Mouse (Mus musculus): ENCODE data around the gene Gm28053. TPM values are rescaled to one million over a fixed set of nuclear protein-coding genes. Genes with fewer than 3 reads are reported as not detected.
"Not testable (repeated sequence)": the region's sequence is repeated elsewhere in the genome, so short reads cannot be mapped to it uniquely, and the experiment has no call there.

Gene Gm28053
- 1 to 10 TPM in 1 of 4 experiments, not detected in 3; 2.3 TPM for total RNA-seq (2022)

DNA sequence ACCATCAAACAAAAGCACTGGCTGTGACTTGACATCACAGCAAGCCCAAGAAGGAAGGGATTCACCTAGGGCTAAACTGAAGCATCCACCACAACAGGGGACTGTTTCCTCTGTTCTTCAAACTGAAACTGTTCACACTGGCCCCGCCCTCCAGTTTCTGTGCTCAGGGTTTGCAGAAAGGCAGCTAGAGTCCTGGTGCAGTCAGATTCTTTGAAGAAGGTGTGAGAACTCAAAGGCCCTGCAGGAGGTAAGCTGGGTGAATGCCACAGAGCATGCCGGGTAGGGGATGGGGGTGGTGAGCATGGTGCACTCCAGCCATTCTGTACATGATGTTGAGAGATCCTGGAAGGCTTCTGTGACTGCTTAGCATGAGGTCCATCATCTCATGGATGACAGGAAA, at the start of gene Gm28053, which contains the start of gene Gimap7:
TSS of gene Gm28053 (plus strand) at position 153 of the 400 bp plus-strand sequence.
TSS of gene Gimap7 (plus strand) at position 167 of the 400 bp plus-strand sequence.
- no peak for DNase-seq (ENCODE audit: low spot score in 2 of 2)

DNA sequence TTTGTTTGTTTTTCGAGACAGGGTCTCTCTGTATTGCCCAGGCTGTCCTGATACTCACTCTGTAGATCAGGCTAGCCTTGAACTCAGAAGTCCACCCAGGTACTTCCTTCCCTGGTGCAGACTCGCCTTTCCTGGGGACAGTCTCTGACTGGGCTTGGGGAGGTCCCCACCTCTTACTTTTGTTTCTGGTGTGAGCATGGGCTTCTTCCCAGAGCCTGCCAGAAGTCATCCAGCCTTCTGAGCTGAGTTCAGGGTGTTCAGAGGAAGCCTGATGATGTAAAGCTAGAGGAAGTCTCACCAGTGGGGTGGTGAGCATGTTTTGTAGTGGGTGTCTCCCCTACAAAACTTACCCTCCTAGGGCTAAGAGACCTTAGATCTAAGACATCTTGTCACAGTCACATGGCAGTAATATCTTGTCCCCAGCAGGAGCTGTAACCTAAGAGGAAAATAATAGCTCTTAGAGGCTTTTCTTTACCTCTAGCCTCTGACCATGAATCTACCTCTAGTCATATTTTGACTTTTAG, 48.9 kb upstream of the Gm28053 start:
- no peak for DNase-seq (ENCODE audit: low spot score in 2 of 2)

DNA sequence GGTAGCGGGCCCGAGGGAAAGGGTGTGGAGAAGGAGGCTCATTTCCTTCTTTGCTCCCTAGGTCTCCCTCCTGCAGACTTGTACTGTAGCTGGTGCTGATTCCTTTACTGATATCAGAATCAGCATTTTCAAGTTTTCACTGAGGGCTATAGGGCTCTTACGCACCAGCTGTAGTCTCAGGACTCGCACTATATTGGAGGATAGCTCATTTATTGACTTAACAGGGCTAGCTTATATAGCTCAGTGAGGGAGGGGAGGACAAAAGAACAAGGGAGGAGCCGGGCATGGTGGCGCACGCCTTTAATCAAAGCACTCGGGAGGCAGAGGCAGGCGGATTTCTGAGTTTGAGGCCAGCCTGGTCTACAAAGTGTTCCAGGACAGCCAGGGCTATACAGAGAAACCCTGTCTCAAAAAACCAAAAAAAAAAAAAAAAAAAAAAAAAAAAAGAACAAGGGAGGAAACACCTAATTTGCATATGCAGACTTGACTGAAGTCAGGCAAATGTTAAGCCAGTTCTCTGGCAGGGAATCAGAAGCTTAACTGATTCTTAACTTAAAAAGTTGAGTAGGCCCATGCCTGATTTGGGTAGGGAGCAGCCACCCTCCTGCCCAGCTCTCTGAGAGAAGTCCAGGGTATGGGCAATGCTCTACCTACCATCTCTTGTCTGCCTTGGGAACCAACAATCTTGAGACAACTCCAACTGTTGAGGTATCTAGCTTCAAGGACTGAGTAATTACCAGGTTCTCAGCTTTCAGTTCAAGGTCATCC, 43.9 kb upstream of the Gm28053 start:
- DNase-seq (ENCODE audit: low spot score in 2 of 2), result no peak

DNA sequence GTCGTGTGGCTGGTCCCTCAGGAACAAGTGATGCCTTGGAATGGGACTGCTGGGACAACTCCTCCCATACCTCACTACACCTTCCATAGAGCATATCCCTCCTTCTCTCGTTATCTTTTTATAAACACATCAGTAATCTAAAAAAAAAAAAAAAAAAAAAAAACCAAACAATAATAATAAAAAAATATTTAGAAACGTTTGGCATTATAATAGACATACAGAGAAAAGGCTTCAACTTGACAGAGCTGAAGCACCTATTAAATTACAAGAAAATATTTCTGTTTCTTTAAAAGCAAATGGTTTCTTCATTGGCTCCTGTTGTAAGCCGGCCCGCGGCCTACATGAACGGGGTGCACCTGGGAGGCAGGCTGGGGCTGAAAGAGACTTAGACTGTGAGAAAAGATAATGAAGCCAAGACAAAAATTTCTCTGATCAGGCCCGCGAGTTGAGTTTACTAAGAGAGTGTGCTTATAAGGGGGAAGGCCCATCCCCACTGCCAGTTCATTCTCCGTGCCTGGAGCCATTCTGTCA, 42.9 kb upstream of the Gm28053 start:
- no peak for DNase-seq (ENCODE audit: low spot score in 2 of 2)

DNA sequence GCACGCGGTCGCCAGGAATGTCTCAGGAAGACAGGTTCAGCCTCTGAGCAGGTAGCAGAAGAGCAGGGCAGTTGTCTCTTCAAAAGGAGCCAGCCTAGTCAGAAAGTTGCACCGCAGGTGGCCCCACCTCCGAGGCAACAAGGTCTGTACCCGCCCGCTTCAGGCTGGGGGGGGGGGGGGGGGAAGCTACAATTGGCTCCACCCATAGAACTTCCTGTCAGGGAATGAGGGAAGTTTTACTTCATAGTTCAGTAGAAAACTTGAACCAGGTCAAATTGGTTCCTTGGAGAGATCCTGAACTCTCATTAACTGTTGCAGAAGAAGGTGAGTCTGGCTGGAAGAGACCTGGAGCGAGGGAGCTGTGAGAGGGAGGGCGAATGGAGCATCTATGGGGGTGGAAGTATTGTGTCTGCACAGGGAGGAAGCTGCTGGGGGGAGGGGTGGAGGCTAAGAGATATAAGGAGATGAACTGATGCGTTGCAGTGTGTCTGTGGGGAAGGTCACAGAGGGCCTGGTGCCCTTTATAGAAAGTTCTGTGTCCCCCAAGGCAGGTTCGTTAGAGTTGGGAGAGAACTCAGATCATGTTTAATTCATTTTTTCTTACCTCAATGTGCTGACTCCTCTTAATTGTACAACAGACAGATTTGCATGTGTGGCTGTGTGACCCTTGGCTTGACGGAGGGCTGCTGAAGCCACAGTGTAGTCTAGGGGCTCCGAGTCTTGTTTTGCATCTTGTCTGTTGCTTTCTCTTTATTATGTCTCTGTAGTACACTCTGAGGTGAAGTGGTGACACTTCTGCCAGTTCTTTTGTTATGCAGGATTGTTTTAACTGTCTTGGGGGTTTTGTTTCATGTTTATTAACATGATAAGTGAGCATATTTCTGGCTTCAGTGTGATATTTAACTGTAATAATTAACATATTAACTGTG, 42.2 kb upstream of the Gm28053 start, which contains the start of gene Gimap9:
TSS of gene Gimap9 (plus strand) at position 199 of the 929 bp plus-strand sequence.
- DNase-seq (ENCODE audit: low spot score in 2 of 2), result no peak

DNA sequence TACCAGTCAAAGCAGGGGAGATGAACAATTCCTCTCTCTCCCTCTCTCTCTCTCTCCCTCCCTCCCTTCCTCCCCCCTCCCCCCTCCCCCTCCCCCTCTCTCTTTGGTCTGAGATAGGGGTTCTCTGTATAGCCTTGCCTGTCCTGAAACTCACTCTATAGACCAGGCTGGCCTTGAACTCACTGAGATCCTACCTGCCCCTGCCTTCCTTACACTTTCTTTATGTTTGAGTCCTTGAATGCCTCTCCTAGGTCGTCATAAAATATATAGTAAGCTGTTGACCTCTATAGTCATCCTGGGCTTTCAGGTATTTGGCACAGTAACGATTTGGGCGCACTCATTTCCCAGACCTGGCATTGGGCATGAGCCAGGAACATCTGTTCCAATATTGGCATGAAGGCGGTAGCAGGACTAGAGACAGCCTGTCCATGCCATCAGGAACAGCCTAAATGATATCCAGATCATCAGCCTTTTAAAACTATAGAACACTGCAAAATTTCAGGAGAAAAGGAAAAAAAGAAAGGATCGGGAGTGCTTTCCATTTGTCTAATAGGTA, 41.5 kb upstream of the Gm28053 start:
- DNase-seq (ENCODE audit: low spot score in 2 of 2), result no peak

DNA sequence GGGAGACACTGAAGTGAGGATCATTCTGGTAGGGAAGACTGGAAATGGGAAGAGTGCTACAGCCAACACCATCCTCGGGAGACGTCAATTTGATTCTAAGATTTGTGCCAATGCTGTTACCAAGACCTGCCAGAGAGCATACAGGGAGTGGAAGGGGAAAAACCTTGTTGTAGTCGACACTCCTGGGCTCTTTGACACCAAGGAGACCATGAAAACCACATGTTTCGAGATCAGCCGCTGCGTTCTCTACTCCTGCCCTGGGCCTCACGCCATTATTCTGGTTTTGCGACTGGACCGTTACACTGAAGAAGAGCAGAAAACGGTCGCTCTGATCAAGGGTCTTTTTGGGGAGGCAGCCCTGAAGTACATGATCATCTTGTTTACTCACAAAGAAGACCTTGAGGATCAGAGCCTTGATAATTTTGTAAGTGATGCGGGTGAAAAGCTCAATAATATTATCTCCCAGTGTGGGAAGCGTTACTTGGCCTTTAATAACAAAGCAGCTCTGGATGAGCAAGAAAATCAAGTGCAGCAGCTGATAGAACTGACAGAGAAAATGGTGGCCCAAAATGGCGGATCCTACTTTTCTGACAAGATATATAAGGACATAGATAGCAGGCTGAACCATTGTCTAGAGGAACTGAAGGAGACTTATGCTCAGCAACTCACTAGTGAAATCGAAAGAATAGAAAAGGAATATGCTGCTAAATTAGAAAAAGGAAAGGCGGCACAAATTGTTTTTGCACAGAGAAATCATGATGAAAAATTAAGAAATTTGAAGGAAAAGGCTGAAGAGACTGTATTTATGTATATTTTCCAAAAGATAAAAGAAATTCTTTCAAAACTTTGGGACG, 40.7 kb upstream of the Gm28053 start:
- DNase-seq (ENCODE audit: low spot score in 2 of 2), result no peak

DNA sequence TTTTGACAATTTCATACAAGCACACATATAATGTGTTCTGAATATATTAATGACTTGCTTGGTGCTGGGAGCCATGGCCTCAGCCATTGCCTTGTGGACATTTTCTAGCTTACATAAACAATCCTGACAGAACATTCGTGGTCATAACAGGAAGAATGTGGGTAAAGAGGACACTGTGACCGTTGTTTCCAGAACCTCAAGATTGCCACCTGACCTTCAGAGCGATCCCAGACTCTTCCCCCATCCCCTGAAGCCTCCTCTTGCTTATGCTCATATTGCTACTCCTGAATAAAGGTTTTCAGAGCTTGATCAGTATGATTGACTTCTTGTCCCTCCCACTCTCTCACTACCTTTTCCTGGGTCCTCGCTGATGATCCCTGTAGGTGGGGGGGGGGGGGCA, 40.0 kb upstream of the Gm28053 start:
- DNase-seq (ENCODE audit: low spot score in 2 of 2), result no peak

DNA sequence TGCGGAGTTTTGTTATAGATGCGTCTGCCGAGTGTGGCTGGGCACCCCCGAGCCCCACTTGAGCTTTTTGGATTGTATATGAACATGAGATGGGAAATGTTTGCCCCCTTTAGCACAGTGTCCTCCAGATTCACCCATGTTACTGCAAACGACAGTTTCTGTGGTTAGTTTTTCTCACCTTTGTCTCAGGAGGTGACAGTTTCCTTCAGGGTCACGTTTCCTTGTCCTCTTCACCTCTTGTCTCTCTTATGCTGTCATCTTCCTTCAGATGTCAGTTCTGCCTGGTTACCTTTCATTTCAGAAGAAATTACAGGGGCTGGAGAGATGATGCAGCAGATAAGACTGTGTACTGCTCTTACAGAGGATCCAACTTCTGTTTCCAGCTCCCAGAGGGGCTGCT, 38.7 kb upstream of the Gm28053 start:
- DNase-seq (ENCODE audit: low spot score in 2 of 2), result no peak

DNA sequence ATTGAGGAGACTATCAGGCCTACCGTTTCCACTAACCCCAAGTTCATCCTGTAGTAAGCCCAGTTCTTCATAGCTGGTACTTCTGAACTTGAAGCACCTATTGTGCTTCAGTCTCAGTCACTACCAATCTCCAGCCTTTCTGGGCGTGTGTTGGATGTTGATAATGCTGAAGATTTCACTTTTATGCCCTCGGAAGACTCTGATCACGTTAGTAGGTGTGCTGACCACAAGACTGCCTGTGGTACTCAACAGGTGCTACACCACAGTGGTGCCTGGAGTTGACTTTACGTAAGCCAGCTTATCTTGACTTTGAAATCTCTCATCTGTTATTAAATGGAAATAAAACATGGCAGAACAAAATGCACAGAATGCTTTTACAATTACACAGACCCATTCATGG, 38.0 kb upstream of the Gm28053 start:
- DNase-seq (ENCODE audit: low spot score in 2 of 2), result no peak

DNA sequence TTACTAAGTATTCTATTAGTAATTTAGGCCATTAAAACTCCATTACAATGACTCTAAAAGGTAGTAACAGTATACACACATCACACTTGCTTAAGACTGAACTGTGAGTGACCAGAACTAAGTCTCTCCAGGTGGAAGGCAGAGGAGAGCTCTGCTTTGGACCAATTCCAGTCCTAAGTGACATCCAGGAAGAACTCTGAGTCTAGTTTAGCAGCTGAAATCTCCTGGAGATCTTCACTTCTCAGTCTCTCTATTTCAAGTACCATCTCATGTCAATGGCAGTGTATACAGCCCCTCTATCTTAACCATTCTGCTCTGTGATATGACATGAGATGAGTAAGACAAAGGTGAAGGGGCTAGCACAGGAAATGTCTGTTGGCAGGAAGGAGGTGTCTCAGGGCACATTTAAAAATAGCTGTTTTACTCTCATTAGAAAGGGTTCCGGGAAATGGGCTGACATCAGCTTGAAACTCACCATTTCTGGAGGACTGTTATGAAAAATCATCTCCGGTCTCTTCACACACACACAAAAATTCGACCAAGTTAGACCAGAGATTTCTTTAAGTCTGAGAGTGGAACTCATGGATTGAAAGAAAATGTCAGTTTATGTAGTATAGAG, 36.8 kb upstream of the Gm28053 start:
- DNase-seq (ENCODE audit: low spot score in 2 of 2), result no peak

DNA sequence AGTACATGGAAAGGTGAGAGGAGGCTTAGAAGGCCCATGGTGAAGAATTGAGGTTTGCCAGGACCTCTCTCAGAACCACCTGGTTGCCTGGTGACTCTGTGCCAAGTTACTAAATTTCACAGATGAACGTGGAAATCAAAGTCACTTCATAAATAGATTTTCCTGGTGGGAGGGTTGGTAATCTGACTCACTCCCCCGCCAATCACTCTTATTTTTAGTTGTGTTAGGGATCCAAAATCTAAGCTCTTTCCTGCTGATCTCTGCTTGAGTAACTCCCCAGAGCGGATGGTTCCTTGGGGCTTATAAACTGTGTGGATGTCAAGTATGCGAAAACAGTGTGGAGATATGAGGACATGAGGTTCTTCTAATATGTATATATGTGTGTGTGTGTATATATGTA, 36.1 kb upstream of the Gm28053 start:
- DNase-seq (ENCODE audit: low spot score in 2 of 2), result peak in 1 of 2 experiments; percentile 12

DNA sequence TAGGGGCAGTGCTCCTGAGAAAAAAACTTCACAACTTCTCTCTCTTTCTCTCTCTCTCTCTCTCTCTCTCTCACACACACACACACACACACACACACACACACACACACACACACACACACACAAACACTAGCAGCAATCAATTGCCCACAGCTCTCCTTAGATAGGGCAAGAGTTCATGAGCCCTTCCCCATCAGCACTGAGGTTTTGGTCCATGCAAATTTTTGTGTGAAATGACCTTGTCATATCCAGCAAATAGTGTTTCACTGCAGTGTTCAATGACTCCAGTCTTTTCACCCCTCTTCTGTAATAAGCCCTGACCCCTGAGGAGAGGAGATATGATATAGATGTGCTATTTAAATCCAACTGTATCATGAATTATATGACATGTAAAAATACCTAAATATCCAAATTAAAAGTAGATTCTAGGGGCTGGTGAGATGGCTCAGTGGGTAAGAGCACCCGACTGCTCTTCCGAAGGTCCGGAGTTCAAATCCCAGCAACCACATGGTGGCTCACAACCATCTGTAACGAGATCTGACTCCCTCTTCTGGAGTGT, 35.1 kb upstream of the Gm28053 start:
- not testable (repeated sequence) for DNase-seq (ENCODE audit: low spot score in 2 of 2)

DNA sequence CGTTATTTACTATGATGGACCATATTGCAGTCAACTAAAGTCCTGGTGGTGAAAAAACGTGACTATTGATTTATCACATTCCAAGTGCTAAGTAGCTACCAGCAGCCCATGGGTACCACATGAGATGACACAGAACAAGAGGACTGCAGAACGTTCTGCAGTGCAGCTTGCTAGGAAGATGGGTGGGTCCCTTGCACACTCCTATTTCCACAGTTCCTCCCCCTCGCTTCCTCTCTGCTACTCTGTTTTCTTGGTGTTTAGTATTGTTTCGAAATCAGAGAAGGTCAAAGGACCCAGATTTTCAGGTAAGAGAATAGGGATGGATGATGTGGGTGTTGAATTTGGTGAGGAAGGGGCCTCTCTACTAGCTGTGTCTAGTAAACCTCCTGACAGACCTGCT, 34.1 kb upstream of the Gm28053 start, which contains the start of gene Gimap4:
TSS of gene Gimap4 (plus strand) at position 231 of the 400 bp plus-strand sequence.
- DNase-seq (ENCODE audit: low spot score in 2 of 2), result no peak

DNA sequence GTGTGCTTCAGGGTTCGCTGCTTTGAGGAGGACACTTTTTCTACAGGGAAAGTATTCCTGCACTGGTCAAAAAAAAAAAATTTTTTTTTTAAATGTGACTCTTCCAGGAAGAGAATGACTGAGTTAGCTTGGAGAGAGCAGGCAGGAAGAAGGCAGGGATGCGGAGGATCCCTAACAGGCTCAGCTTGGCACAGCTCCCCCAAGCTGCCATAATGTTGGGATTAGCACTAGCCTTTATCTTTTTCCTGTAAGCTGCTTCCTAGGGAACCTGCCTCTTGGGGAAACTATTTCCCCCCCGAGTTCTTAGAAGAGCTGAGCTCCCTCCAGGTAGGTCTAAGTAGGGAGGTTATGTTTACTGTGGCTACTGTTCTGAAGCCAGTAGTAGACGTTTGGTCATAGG, 33.6 kb upstream of the Gm28053 start:
- no peak for DNase-seq (ENCODE audit: low spot score in 2 of 2)

DNA sequence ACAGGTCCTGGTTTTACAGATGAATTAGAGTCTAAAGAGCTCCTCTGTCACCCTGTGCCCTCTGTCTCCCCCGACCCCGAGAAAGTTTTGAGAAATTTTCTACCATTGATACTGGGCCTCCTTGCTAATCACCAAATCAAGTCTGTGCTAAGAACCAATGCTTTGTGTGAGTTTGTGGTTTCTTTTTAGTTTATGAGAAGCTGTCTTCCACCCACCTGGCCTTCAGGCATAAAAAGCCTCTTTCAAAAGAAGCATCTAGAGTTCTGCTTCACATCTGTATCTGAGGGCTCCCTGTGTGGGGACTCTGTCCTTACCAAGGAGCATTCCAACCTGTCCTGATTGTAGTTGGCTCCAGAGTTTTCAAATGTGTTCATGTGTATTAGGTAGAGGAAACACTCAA, 33.2 kb upstream of the Gm28053 start:
- DNase-seq (ENCODE audit: low spot score in 2 of 2), result no peak

DNA sequence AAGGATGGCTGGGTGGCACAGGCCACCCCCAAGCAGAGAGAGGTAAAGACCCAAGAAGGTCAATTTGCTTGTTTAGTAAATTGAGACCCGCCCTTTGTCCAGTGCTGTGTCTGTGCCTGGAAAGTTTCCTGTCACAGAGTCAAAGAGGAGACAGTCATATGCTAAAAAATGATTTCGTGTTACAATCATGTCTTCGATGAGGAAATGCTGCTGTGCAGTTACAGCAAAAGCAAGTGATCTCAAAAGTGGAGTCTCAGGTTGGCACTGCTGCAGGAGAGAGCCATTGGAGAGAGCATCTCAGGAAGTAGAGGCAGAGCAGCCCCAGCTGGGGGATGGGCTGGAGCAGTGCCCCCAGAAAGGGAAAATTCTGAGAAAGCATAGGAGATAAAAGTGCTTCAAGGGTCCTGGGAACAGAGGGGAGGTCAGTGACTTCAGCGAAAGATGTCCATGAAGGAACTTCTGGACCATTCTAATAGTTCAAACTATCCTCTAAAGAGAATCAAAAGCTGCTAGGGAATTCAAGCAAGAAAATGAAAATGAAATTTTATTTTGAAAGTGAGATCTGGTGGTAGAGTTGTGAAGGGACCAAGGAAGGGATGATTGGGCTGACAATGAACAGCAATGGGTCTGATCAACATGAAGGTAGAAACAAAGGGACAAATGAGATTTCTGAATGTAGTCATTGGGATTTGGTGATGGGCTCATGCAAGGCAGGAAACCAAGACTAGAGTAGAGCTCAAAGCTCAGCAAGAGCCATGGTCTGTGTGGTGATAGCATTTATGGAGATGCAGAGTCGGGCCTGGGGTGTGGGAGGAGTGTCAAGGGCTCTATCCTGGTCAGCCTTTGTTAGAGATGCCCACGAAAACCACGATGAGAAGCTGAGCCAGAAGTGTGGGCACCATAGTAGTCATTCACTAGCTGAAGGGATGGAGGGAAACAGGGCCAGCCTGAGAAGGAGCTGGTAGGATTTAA, 32.4 kb upstream of the Gm28053 start:
- no peak for DNase-seq (ENCODE audit: low spot score in 2 of 2)

DNA sequence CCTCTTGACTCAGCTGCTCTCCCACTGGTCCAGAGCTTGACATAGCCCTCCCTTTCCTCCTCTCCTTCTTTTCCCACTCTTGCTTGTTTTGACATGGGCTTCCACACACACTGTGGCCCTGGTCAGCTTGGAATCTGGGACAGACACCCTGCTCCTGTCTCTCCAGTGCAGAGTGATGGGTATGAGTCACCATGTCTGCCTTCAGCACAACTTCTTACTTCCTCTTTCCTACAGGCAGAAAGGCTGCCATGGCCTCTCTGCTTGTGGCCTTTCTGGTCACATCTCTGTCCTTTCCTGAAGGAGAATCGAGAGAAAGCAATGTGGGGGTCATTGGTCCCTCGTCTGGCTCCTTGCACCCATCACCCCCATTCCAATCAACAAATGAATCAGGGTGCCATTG, 31.3 kb upstream of the Gm28053 start:
- no peak for DNase-seq (ENCODE audit: low spot score in 2 of 2)

Measured in left cerebral cortex, adult 8-10 months (tissue).